11 mouse cellular contexts compared by ENCODE assay signal in the genomic region with DNA sequence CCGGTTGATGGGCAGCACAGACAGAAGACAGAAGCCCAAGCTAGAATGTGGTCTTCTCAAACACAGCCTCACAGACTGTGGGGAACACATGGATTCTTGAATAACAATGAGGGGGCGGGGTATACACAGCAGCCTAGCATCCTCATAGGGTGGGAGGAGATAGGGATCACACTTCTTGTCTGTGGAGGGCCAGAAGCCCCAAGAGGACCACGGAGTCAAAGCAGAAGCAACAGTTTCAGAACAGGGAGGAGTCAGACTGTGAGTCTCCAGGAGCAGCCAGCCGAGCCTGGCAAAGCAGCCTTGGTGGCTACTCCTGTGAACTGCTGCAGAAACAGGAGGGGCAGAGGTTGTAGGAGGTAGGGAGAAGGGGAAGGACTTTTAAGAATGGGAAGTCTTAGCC. TPM values are rescaled to one million over a fixed set of nuclear protein-coding genes. Genes with fewer than 3 reads are reported as not detected.
DNase-seq lines count a peak whose midpoint lies in the region; ATAC-seq lines count a peak whose summit lies in the region.
"Had no signal": no experiment of that assay in that cellular context is flagged by ENCODE, and none has a peak within 500 bp of the region (broad histone marks: within the 10 kb centered on the region; RNA-seq: fewer than 3 reads in every experiment).

No protein-coding gene starts in this region.

- peaks cover 52% of the 10 kb centered on the region for H3K4me1 ChIP-seq in hindbrain, embryonic 10.5 days (replicated peaks)
- peaks cover 19% of the 10 kb centered on the region for H3K4me1 ChIP-seq in hindbrain, embryonic 14.5 days (replicated peaks; ENCODE audit: control insufficient read depth, insufficient read depth, low read length)
- peaks cover 57% of the 10 kb centered on the region for H3K4me1 ChIP-seq in embryonic facial prominence, embryonic 10.5 days
- H3K4me1 ChIP-seq in limb, embryonic 15.5 days, result peaks cover 37% of the 10 kb centered on the region

- intact Hi-C loops in left cerebral cortex, postnatal 25 days (cut with DNase I), result loop anchor here (10.0 kb wide), 1 partner anchor 241 kb away; no protein-coding TSS in a partner anchor

- ATAC-seq in hindbrain, embryonic 14.5 days (ENCODE audit: low FRiP score), result no peak
- ATAC-seq in limb, embryonic 15.5 days (ENCODE audit: insufficient number of reproducible peaks, low FRiP score, low TSS enrichment, low read depth), result 0 out of 2 replicates have a peak, but pooled peaks have one; percentile 30
- ATAC-seq: CD4-positive, CD25-positive, alpha-beta regulatory T cell, adult 4 months had no signal

- H3K27ac ChIP-seq in hindbrain, embryonic 10.5 days, result peak overlapping the region; percentile 9; the same call in 1 of the 2 replicates
- no peak overlapping the region for H3K27ac ChIP-seq in hindbrain, embryonic 14.5 days
- no peak overlapping the region for H3K27ac ChIP-seq in embryonic facial prominence, embryonic 10.5 days (replicated peaks)
- H3K27ac ChIP-seq in limb, embryonic 15.5 days, result no peak overlapping the region
- H3K27ac ChIP-seq: heart, adult 2 months; neural tube, embryonic 12.5 days had no signal

- H3K4me2 ChIP-seq in hindbrain, embryonic 14.5 days (replicated peaks), result no peak overlapping the region
- H3K4me2 ChIP-seq in limb, embryonic 15.5 days, result no peak overlapping the region

- peaks cover 8% of the 10 kb centered on the region; the same call in 1 of the 2 replicates for H3K36me3 ChIP-seq in hindbrain, embryonic 10.5 days
- no peaks in the 10 kb centered on the region for H3K36me3 ChIP-seq in hindbrain, embryonic 14.5 days (replicated peaks; ENCODE audit: control insufficient read depth, insufficient read depth)
- H3K36me3 ChIP-seq in embryonic facial prominence, embryonic 10.5 days (replicated peaks), result peaks cover 7% of the 10 kb centered on the region; the same call in 1 of the 2 replicates
- H3K36me3 ChIP-seq in limb, embryonic 15.5 days, result no peaks in the 10 kb centered on the region
- H3K36me3 ChIP-seq: neural tube, embryonic 12.5 days had no signal

- H3K9ac ChIP-seq in hindbrain, embryonic 14.5 days, result no peak overlapping the region
- H3K9ac ChIP-seq in limb, embryonic 15.5 days, result no peak overlapping the region
- H3K9ac ChIP-seq: neural tube, embryonic 12.5 days had no signal

- no peaks in the 10 kb centered on the region for H3K9me3 ChIP-seq in hindbrain, embryonic 10.5 days
- no peaks in the 10 kb centered on the region for H3K9me3 ChIP-seq in hindbrain, embryonic 14.5 days (ENCODE audit: control insufficient read depth, low read length)
- H3K9me3 ChIP-seq in embryonic facial prominence, embryonic 10.5 days, result no peaks in the 10 kb centered on the region
- H3K9me3 ChIP-seq in limb, embryonic 15.5 days, result no peaks in the 10 kb centered on the region
- H3K9me3 ChIP-seq: neural tube, embryonic 12.5 days had no signal

- peaks cover 55% of the 10 kb centered on the region for H3K27me3 ChIP-seq in hindbrain, embryonic 10.5 days (ENCODE audit: insufficient read depth, poor library complexity, severe bottlenecking)
- H3K27me3 ChIP-seq in hindbrain, embryonic 14.5 days (ENCODE audit: control insufficient read depth, insufficient read depth, low read length), result peaks cover 5% of the 10 kb centered on the region
- H3K27me3 ChIP-seq in embryonic facial prominence, embryonic 10.5 days (replicated peaks; ENCODE audit: low read depth, poor library complexity, severe bottlenecking), result peaks cover 66% of the 10 kb centered on the region
- peaks cover 25% of the 10 kb centered on the region for H3K27me3 ChIP-seq in limb, embryonic 15.5 days
- H3K27me3 ChIP-seq: neural tube, embryonic 12.5 days had no signal

- 2% methylated on average over 4 of the region's 4 CpGs for WGBS in hindbrain, embryonic 10.5 days
- whole genome bisulfite sequencing in hindbrain, embryonic 14.5 days, result 1% methylated on average over 4 of the region's 4 CpGs
- WGBS in embryonic facial prominence, embryonic 10.5 days, result 5% methylated on average over 4 of the region's 4 CpGs
- WGBS in limb, embryonic 15.5 days, result 5% methylated on average over 4 of the region's 4 CpGs

- H3K4me3 ChIP-seq in hindbrain, embryonic 10.5 days, result peak overlapping the region; percentile 74; the same call in 1 of the 2 replicates
- H3K4me3 ChIP-seq in hindbrain, embryonic 14.5 days (replicated peaks; ENCODE audit: low read length), result no peak overlapping the region
- peak overlapping the region; percentile 77 for H3K4me3 ChIP-seq in embryonic facial prominence, embryonic 10.5 days
- H3K4me3 ChIP-seq in limb, embryonic 15.5 days, result no peak overlapping the region
- H3K4me3 ChIP-seq: heart, adult 2 months; neural tube, embryonic 12.5 days had no signal

- DNase-seq in hindbrain, embryonic 10.5 days (ENCODE audit: low spot score), result peak; percentile 44
- no peak for DNase-seq in hindbrain, embryonic 14.5 days (ENCODE audit: low spot score)
- DNase-seq in ES-CJ7 (ENCODE audit: low read depth, low spot score), result peak; percentile 57
- peak; percentile 44 for DNase-seq in embryonic facial prominence, embryonic 10.5 days (ENCODE audit: low spot score)
- DNase-seq in left cerebral cortex, postnatal 25 days (ENCODE audit: low spot score in 2 of 2), result no peak
- DNase-seq in yolk sac, embryonic 10.5 days (ENCODE audit: low spot score), result no peak
- DNase-seq in adrenal gland, adult 8-10 months, result no peak

RNA-seq across cellular contexts. Expression of a gene that starts 1.5 kb away (rescaled TPM):
- polyA plus RNA-seq in hindbrain, embryonic 10.5 days (2016; fragmentation: Nextera tagmentation; extraction: Ambion mirVana), result 0.95 and 0.98 TPM in 2 replicates
- 4.4 and 4.5 TPM in 2 replicates for polyA plus RNA-seq in hindbrain, embryonic 14.5 days (2014; fragmentation: Nextera tagmentation; extraction: Ambion mirVana)
- 0.80 and 0.82 TPM in 2 replicates for polyA plus RNA-seq in embryonic facial prominence, embryonic 10.5 days (2016; fragmentation: Nextera tagmentation; extraction: Ambion mirVana)
- polyA plus RNA-seq in limb, embryonic 15.5 days (2015; fragmentation: Nextera tagmentation; extraction: Ambion mirVana), result 2.6 and 2.8 TPM in 2 replicates
- 1 to 10 TPM; 7.8 to 8.3 TPM for total RNA-seq in left cerebral cortex, postnatal 25 days (2021)
- 1 to 10 TPM; 4.2 to 8.4 (median 6.0) TPM for total RNA-seq in adrenal gland, adult 8-10 months (2022)
- polyA plus RNA-seq: CD4-positive, CD25-positive, alpha-beta regulatory T cell, adult 4 months had no signal

RNA-seq across cellular contexts. Expression of a gene that starts 9.1 kb away (rescaled TPM):
- polyA plus RNA-seq in hindbrain, embryonic 10.5 days (2016; fragmentation: Nextera tagmentation; extraction: Ambion mirVana), result 126 and 130 TPM in 2 replicates
- 184 and 194 TPM in 2 replicates for polyA plus RNA-seq in hindbrain, embryonic 14.5 days (2014; fragmentation: Nextera tagmentation; extraction: Ambion mirVana)
- polyA plus RNA-seq in embryonic facial prominence, embryonic 10.5 days (2016; fragmentation: Nextera tagmentation; extraction: Ambion mirVana), result 126 TPM in 2 replicates
- 144 and 154 TPM in 2 replicates for polyA plus RNA-seq in limb, embryonic 15.5 days (2015; fragmentation: Nextera tagmentation; extraction: Ambion mirVana)
- total RNA-seq in left cerebral cortex, postnatal 25 days (2021), result 100 to 1,000 TPM; 267 to 269 TPM
- 100 to 1,000 TPM; 268 to 359 (median 297) TPM for total RNA-seq in adrenal gland, adult 8-10 months (2022)

RNA-seq across cellular contexts. Expression of a gene that starts 19.3 kb away (rescaled TPM):
- 297 and 412 TPM in 2 replicates for polyA plus RNA-seq in hindbrain, embryonic 10.5 days (2016; fragmentation: Nextera tagmentation; extraction: Ambion mirVana)
- 220 and 244 TPM in 2 replicates for polyA plus RNA-seq in hindbrain, embryonic 14.5 days (2014; fragmentation: Nextera tagmentation; extraction: Ambion mirVana)
- polyA plus RNA-seq in embryonic facial prominence, embryonic 10.5 days (2016; fragmentation: Nextera tagmentation; extraction: Ambion mirVana), result 471 and 485 TPM in 2 replicates
- 252 and 261 TPM in 2 replicates for polyA plus RNA-seq in limb, embryonic 15.5 days (2015; fragmentation: Nextera tagmentation; extraction: Ambion mirVana)
- total RNA-seq in left cerebral cortex, postnatal 25 days (2021), result 100 to 1,000 TPM; 112 to 113 TPM
- total RNA-seq in adrenal gland, adult 8-10 months (2022), result 100 to 1,000 TPM in 3 of 4 experiments, 10 to 100 TPM in 1; 80.0 to 120 (median 115) TPM

Comparison
In these comparisons a context has a peak if more than half of its experiments do, and no peak if none do; other contexts are left out.
1. DNase-seq: peak in hindbrain, embryonic 10.5 days (single experiment), ES-CJ7 (single experiment) and embryonic facial prominence, embryonic 10.5 days (single experiment); none in hindbrain, embryonic 14.5 days (single experiment), left cerebral cortex, postnatal 25 days (0 of 2), yolk sac, embryonic 10.5 days (single experiment) and adrenal gland, adult 8-10 months (single experiment).
2. H3K4me3 ChIP-seq: peak in hindbrain, embryonic 10.5 days (single experiment) and embryonic facial prominence, embryonic 10.5 days (single experiment); none in hindbrain, embryonic 14.5 days (single experiment) and limb, embryonic 15.5 days (single experiment).